21 mouse cellular contexts compared by ENCODE assay signal in the genomic region with DNA sequence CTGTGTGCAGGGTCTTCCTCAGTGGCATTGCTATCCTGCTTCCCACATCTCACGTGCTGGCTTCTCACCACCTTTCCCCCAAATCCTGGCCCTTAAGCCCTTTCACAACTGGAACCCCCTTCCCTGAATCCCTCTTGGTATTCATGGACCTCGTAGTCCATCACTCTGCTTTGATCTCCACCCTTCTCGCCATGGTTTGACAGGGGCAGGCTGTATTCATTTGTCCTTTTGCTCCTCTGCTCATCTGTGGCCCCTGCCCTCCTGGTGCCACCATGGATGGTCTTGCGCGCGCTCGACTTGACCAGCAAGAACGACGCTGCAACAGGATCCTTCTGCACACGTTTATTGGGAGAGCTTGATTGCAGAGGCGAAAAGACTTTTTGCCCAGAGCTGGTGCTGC. TPM values are rescaled to one million over a fixed set of nuclear protein-coding genes. Genes with fewer than 3 reads are reported as not detected.
A peak's percentile ranks its signal among the peaks of the same experiment; 100 is the strongest.
DNase-seq lines count a peak whose midpoint lies in the region; ATAC-seq and TF ChIP-seq lines count a peak whose summit lies in the region.
"Had no signal": no experiment of that assay in that cellular context is flagged by ENCODE, and none has a peak within 500 bp of the region (broad histone marks: within the 10 kb centered on the region; RNA-seq: fewer than 3 reads in every experiment).

No protein-coding gene starts in this region.

- no peak for ATAC-seq in forebrain, postnatal 0 days
- ATAC-seq in forebrain, embryonic 15.5 days (replicated peaks), result no peak
- no peak for ATAC-seq in megakaryocyte, adult 5-6 weeks (ENCODE audit: poor library complexity, severe bottlenecking)
- ATAC-seq: activated CD4-positive, CD25-positive, alpha-beta regulatory T cell, adult 4 months; CD4-positive, CD25-positive, alpha-beta regulatory T cell, adult 4 months had no signal

- H3K9me3 ChIP-seq in forebrain, postnatal 0 days (ENCODE audit: low read length), result no peaks in the 10 kb centered on the region
- no peaks in the 10 kb centered on the region for H3K9me3 ChIP-seq in forebrain, embryonic 15.5 days
- no peaks in the 10 kb centered on the region for H3K9me3 ChIP-seq in megakaryocyte, embryonic 14.5 days
- H3K9me3 ChIP-seq in MEL (replicated peaks; ENCODE audit: insufficient read depth, low read length), result no peaks in the 10 kb centered on the region

- H3K79me2 ChIP-seq in MEL (ENCODE audit: control insufficient read depth, insufficient read depth, low read length, poor library complexity), result no peaks in the 10 kb centered on the region

- H3K4me3 ChIP-seq in forebrain, postnatal 0 days (ENCODE audit: low read depth, low read length), result no peak overlapping the region
- no peak overlapping the region for H3K4me3 ChIP-seq in forebrain, embryonic 15.5 days
- peak overlapping the region; percentile 6 for H3K4me3 ChIP-seq in megakaryocyte, embryonic 14.5 days (replicated peaks)
- H3K4me3 ChIP-seq in MEL (ENCODE audit: control insufficient read depth in 1 of 2, insufficient read depth in 1 of 2, low read depth in 2 of 2, low read length in 2 of 2), result no peak overlapping the region

- no peak for DNase-seq in forebrain, postnatal 0 days
- peak; percentile 60 for DNase-seq in MEL (ENCODE audit: low read depth, low spot score)
- no peak for DNase-seq in thymus, postnatal 14 days
- DNase-seq: adrenal gland, adult 2 months; adrenal gland, postnatal 14 days; adrenal gland, postnatal 25 days; adrenal gland, postnatal 36 days; B cell, adult 2 months; cerebellum, adult 11-12 months; cerebellum, adult 2 months had no signal

- H3K4me2 ChIP-seq in forebrain, postnatal 0 days (ENCODE audit: low read depth), result no peak overlapping the region
- no peak overlapping the region for H3K4me2 ChIP-seq in forebrain, embryonic 15.5 days (replicated peaks)

- H3K27ac ChIP-seq in forebrain, postnatal 0 days (ENCODE audit: low read depth, low read length), result no peak overlapping the region
- H3K27ac ChIP-seq in forebrain, embryonic 15.5 days (replicated peaks), result no peak overlapping the region
- H3K27ac ChIP-seq in MEL (ENCODE audit: control insufficient read depth, low read depth, low read length), result 0 out of 2 replicates have a peak overlapping the region, but pooled peaks have one; percentile 2

- no peak for TF ChIP-seq RAD21 in MEL (IDR thresholded peaks at IDR 0.05; ENCODE audit: low read depth, low read length)

- no peaks in the 10 kb centered on the region for H3K27me3 ChIP-seq in forebrain, postnatal 0 days (ENCODE audit: insufficient read depth, low read length)
- no peaks in the 10 kb centered on the region for H3K27me3 ChIP-seq in forebrain, embryonic 15.5 days
- H3K27me3 ChIP-seq in megakaryocyte, embryonic 14.5 days (replicated peaks), result peaks cover 58% of the 10 kb centered on the region
- H3K27me3 ChIP-seq in MEL (ENCODE audit: control insufficient read depth in 1 of 2, insufficient read depth in 2 of 2, low read length in 2 of 2), result no peaks in the 10 kb centered on the region
- H3K27me3 ChIP-seq: CH12.LX, Patski had no signal

- no peaks in the 10 kb centered on the region for H3K4me1 ChIP-seq in forebrain, postnatal 0 days (ENCODE audit: insufficient read depth)
- H3K4me1 ChIP-seq in forebrain, embryonic 15.5 days, result peaks cover 5% of the 10 kb centered on the region; the same call in 1 of the 2 replicates
- peaks cover 11% of the 10 kb centered on the region for H3K4me1 ChIP-seq in megakaryocyte, embryonic 14.5 days
- peaks cover 0 to 31% of the 10 kb centered on the region in 2 experiments; a peak in 2 of 4 replicates for H3K4me1 ChIP-seq in MEL (ENCODE audit: control insufficient read depth in 1 of 2, insufficient read depth in 2 of 2, low read length in 2 of 2)

- TF ChIP-seq EP300 in MEL (IDR thresholded peaks at IDR 0.05; ENCODE audit: low read depth in 1 of 2, low read length in 2 of 2), result no peak

- no peak for TF ChIP-seq CTCF in forebrain, postnatal 0 days (IDR thresholded peaks at IDR 0.05; ENCODE audit: low read depth)
- TF ChIP-seq CTCF in MEL (IDR thresholded peaks at IDR 0.05 in 2 of 3, conservative IDR thresholded peaks at IDR 0.05 in 1 of 3; ENCODE audit: control insufficient read depth in 1 of 3, insufficient read depth in 1 of 3, low read depth in 2 of 3, low read length in 3 of 3, poor library complexity in 1 of 3, severe bottlenecking in 1 of 3), result no peak

- 84% methylated on average over 10 of the region's 11 CpGs for WGBS in forebrain, postnatal 0 days
- WGBS in forebrain, embryonic 15.5 days, result 87% methylated on average over 11 of the region's 11 CpGs

- no peaks in the 10 kb centered on the region for H3K36me3 ChIP-seq in forebrain, postnatal 0 days (ENCODE audit: insufficient read depth)
- H3K36me3 ChIP-seq in forebrain, embryonic 15.5 days, result no peaks in the 10 kb centered on the region
- no peaks in the 10 kb centered on the region for H3K36me3 ChIP-seq in megakaryocyte, embryonic 14.5 days (replicated peaks; ENCODE audit: low read length)
- H3K36me3 ChIP-seq in MEL (ENCODE audit: control insufficient read depth in 1 of 2, insufficient read depth in 2 of 2, low read length in 2 of 2), result peaks cover 0 to 5% of the 10 kb centered on the region in 2 experiments; a peak in 2 of 4 replicates
- H3K36me3 ChIP-seq: G1E had no signal

- peak; percentile 37 to 73; a peak in 3 of 4 replicates for TF ChIP-seq POLR2A in MEL (IDR thresholded peaks at IDR 0.05; ENCODE audit: control insufficient read depth in 1 of 2, insufficient read depth in 1 of 2, low read depth in 1 of 2, low read length in 2 of 2, poor library complexity in 1 of 2)

- peak overlapping the region; percentile 2; the same call in 1 of the 2 replicates for H3K9ac ChIP-seq in forebrain, postnatal 0 days
- H3K9ac ChIP-seq in forebrain, embryonic 15.5 days (replicated peaks), result no peak overlapping the region
- H3K9ac ChIP-seq in MEL (ENCODE audit: control insufficient read depth, low read depth, low read length, poor library complexity, severe bottlenecking), result no peak overlapping the region

TF ChIP-seq in MEL, 35 proteins besides CTCF, POLR2A, EP300 and RAD21:
- peak; percentile 78 for TF ChIP-seq NELFE (IDR thresholded peaks at IDR 0.05; ENCODE audit: low read depth, low read length)
- 0 out of 2 replicates have a peak, but pooled peaks have one; percentile 6 for TF ChIP-seq MYC (IDR thresholded peaks at IDR 0.05; ENCODE audit: low read depth, low read length)
- 0 out of 2 replicates have a peak, but pooled peaks have one; percentile 44 for TF ChIP-seq ZMIZ1 (IDR thresholded peaks at IDR 0.05; ENCODE audit: low read depth, low read length)
- no peak for TF ChIP-seq GATA1 (IDR thresholded peaks at IDR 0.05; ENCODE audit: low read depth, low read length)

RNA-seq across cellular contexts. Expression of gene Capn8, which starts 5.3 kb away (rescaled TPM):
- not detected in 2 replicates for total RNA-seq in forebrain, postnatal 0 days (2014; rRNA removed)
- 0.12 TPM in 1 of 2 replicates, not detected in the other for polyA plus RNA-seq in forebrain, postnatal 0 days (2015; fragmentation: Nextera tagmentation; extraction: Ambion mirVana)
- 0.06 TPM in 1 of 2 replicates, not detected in the other for polyA plus RNA-seq in forebrain, embryonic 15.5 days (2015; fragmentation: Nextera tagmentation; extraction: Ambion mirVana)
- not detected in 2 replicates for polyA plus RNA-seq in megakaryocyte, embryonic 14.5 days (2012; ENCODE audit: insufficient read depth, low replicate concordance)
- not detected in 2 replicates for total RNA-seq in megakaryocyte, adult 5-6 weeks (2015)
- not detected in 2 replicates for total RNA-seq in megakaryocyte, adult 5-6 weeks (2017)
- total RNA-seq in MEL (2012; rRNA removed), result not detected in 2 replicates
- polyA plus RNA-seq in MEL (2012; ENCODE audit: insufficient read depth in 1 of 2, insufficient read length in 2 of 2, low read depth in 1 of 2, low replicate concordance in 2 of 2, missing spikeins in 1 of 2), result not detected
- total RNA-seq: adrenal gland, postnatal 10 days; CH12.LX; ES-E14; G1E had no signal
- polyA plus RNA-seq: adrenal gland, adult 2 months; C2C12; CD4-positive, CD25-positive, alpha-beta regulatory T cell, adult 4 months; G1E had no signal

RNA-seq across cellular contexts. Expression of gene Capn2, which starts 42.1 kb away (rescaled TPM):
- 73.6 and 76.3 TPM in 2 replicates for total RNA-seq in forebrain, postnatal 0 days (2014; rRNA removed)
- polyA plus RNA-seq in forebrain, postnatal 0 days (2015; fragmentation: Nextera tagmentation; extraction: Ambion mirVana), result 52.2 and 67.5 TPM in 2 replicates
- 70.3 and 72.9 TPM in 2 replicates for polyA plus RNA-seq in forebrain, embryonic 15.5 days (2015; fragmentation: Nextera tagmentation; extraction: Ambion mirVana)
- 46.0 and 47.8 TPM in 2 replicates for polyA plus RNA-seq in megakaryocyte, embryonic 14.5 days (2012; ENCODE audit: insufficient read depth, low replicate concordance)
- total RNA-seq in megakaryocyte, adult 5-6 weeks (2015), result 108 and 122 TPM in 2 replicates
- total RNA-seq in megakaryocyte, adult 5-6 weeks (2017), result 174 and 241 TPM in 2 replicates
- total RNA-seq in MEL (2012; rRNA removed), result 10.6 and 13.6 TPM in 2 replicates
- polyA plus RNA-seq in MEL (2012; ENCODE audit: insufficient read depth in 1 of 2, insufficient read length in 2 of 2, low read depth in 1 of 2, low replicate concordance in 2 of 2, missing spikeins in 1 of 2), result 10 to 100 TPM in 1 of 2 experiments, not detected in 1; 19.3 TPM
- polyA plus RNA-seq: G1E had no signal
